Mouse (Mus musculus) telencephalon, adult 2 months (tissue): Measurements from ENCODE around the gene Mapt.

Source experiments
- DNase-seq: peaks from one replicate; pipeline ENCODE4 v3.0.0-alpha.2; 2011; ENCODE audit warnings: low read depth, low spot score

Mapt gene

DNA sequence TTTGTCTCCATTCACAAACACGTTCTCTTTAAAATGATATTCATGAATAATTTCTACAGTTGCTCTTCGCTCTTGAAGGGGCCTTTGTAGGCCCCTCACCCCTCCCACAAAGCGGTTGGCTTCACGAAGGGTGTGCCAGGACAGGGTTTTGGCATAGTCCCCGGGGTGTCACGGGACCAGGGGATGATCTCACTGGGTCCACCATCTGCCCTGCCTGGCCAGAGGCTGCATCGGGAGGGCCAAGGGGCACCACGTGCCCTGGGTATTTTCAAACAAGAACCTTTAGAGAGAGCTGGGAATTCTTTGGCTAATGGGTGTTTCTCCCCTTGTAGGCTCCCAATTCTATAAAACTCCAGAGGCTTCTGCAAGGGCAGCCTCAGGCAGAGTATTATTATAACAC is 41.2 kb downstream of the Mapt start:
- DNase-seq, result no peak

GRCm38 (mm10) chr11:104275765-104276164 is 44.6 kb downstream of the Mapt start:
- no peak for DNase-seq

DNA sequence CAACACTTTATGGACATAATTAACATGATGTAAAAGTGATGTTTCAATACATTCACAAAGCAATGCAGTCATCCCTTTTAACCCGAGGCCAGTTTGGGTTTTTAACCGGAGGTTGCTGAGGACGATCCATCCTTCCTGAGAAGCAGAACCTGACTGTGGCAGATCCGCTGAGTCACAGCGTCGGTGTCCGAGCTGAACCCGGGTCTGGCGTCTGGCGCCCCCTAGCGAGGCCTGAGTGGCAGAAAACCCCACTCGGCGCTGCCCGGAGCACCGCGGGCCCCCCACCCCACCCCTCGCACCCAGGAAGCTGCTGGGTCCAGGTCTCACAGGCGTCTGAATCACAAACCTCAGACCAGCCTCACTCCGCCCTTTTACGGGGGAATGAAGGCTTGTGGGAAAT is 47.0 kb downstream of the Mapt start:
- peak; percentile 46 for DNase-seq

GRCm38 (mm10) chr11:104279049-104279448 is 47.9 kb downstream of the Mapt start:
- no peak for DNase-seq

- no peak for DNase-seq
These were observed 48.3 kb downstream of the Mapt start for GRCm38 (mm10) chr11:104279538-104279937.

GRCm38 (mm10) chr11:104281501-104281900 is 50.3 kb downstream of the Mapt start:
- no peak for DNase-seq

DNA sequence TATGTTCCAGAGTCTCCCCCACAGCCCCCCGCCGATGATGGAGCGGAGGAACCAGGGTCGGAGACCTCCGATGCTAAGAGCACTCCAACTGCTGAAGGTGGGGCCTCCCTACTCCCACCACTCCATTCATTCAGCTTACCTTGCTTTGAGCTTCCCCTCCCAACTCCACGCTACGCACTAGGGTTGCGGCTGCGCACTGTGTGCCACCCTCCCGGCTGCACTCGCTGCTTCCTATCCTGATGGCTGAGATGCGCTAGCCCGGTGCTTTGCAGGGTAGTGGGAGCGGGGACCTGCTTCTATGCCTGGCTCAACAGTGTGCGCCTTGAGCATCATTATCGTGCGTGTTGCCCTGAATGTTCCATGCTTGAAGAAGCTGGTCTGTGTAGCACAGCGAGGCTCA is 55.9 kb downstream of the Mapt start:
- DNase-seq, result no peak

DNA sequence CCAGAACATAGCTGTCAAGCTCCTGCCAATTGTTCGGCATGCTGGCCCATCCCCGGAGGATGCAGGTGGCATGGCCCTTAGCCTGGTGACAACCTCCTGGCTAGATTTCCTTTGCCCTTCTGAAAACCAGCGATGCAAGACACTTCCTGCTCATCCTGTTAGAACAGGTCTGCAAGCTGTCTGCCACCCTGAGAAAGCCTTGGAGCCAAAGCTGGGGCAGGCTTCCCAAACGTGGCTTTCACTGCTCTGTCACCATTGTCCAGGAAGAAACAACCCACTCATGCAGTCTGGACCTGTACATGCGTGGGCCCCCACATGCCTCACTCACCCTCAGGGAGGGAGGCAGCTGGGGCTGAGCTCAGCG is 57.6 kb downstream of the Mapt start:
- peak; percentile 69 for DNase-seq

GRCm38 (mm10) chr11:104289199-104290031 is 58.2 kb downstream of the Mapt start:
- DNase-seq, result peak; percentile 29

GRCm38 (mm10) chr11:104292443-104293220 is 61.4 kb downstream of the Mapt start:
- no peak for DNase-seq

- no peak for DNase-seq
These were observed 62.1 kb downstream of the Mapt start for GRCm38 (mm10) chr11:104293241-104293640.

- DNase-seq, result no peak
These were observed 64.0 kb downstream of the Mapt start for GRCm38 (mm10) chr11:104295145-104295544.

DNA sequence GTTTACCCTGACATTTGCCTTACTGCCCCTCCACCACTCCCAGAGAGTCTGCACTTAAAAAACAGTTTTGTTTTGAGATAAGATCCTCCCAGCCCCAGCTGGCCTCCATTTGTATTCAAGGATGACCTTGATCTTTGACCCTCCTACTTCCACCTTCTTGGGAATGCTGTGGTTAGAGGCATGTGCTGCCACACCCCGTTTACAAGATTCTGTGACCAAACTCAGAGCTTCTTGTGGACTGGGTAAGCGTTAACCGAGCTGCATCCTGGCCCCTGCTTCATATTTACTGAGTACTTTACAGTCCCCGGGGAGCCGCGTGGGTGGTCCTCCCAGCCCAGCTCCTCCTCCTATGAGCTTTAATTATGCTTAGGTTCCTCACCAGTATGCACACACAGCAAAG is 64.5 kb downstream of the Mapt start:
- DNase-seq, result no peak

DNA sequence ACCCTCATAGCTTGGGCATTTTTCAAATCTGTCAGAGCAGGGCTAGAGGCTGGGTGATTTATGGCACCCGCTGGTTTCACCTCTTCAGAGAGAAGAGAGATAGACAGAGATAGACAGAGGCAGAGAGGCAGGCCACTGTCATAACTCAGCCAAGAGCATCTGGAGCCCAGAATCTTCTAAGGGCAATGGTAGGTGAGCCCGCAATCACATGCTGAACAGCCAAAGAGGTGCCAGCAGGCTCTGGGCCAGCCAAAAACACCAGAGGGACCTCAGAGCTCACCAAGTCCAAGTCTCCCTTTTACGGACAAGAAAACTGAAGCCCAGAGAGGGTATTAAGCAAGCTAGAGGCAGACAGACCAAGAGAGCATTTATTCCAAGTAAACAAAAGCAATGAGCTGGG is 66.5 kb downstream of the Mapt start:
- no peak for DNase-seq

- peak; percentile 38 for DNase-seq
These were observed 71.4 kb downstream of the Mapt start for GRCm38 (mm10) chr11:104302628-104303027.

GRCm38 (mm10) chr11:104303088-104303960 is 72.1 kb downstream of the Mapt start:
- no peak for DNase-seq

GRCm38 (mm10) chr11:104305711-104306110 is 74.5 kb downstream of the Mapt start:
- DNase-seq, result no peak

- no peak for DNase-seq
These were observed 75.3 kb downstream of the Mapt start for GRCm38 (mm10) chr11:104306483-104306882.

DNA sequence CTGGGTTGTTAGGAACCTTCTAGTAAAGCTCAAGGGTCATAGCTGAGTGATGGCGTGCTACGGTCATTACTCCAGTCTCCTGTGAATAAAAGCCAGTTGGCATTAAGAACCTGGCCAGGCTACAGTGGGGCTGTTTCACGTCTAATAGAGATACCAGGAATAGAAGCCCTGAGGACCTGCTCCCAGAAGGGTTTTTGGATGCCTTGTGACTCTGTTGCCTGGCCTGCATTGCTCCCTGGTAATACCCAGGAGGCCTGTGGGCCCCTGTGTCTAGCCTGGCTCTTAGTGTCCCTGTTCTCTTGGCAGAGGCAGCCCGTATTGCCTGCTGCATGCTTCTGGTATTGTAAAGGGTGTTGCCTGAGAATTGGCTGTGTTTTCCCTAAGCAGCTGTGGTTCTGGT is 75.9 kb downstream of the Mapt start:
- no peak for DNase-seq

DNA sequence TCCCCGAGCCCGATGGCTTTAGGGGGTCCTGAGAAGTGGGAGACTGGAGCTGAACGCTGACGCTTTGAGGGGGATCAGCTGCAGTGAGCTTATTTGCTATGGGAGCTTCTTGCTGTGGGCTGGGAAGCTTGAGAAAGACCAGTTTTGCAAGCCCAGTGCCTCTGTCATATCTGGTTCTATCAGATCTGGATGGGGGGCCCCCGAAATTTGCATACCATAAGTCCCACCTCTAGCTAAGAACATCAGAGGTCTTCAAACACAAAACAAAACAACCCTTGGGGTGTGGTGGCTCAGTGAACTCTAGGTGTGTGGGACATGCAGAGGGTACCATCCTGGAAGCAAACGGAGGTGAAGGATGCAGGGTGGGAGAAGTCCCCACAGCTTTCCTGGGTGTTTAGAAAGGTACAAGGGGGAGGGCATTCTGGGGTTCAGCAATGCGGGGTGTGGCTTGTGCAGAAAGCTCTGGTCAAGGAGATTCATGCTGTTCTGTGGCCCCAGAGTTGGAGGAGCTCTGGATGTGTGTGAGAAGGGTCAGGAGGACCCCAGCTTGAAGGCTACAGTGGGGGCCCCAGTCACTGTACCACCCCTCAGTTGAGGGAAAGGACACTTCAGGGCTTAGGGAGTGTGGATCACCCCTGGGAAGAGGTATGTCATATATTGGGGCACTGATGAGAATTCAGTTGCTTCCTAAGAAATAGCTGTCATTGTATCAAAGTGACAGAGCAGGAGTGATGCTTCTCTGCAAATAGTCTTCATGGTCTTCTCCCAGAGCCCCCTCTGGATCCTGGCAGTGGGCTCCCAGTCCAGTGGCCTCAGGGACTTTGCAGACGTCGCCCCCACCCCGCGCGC is 78.4 kb downstream of the Mapt start:
- DNase-seq, result no peak
